Mouse (Mus musculus) stomach, postnatal 0 days (tissue): ENCODE results near the gene Zfp426.

Experiments used
- CTCF ChIP-seq: IDR thresholded peaks from 2 replicates; pipeline ENCODE4 v1.5.1; 2016; ENCODE audit warnings: antibody characterized with exemption, low read depth, mild to moderate bottlenecking, moderate library complexity
- EP300 ChIP-seq: optimal IDR thresholded peaks from 2 replicates; pipeline ENCODE3; 2016; ENCODE audit warnings: antibody characterized with exemption

GRCm38 (mm10) chr9:20511645-20512044, 19.1 kb upstream of the Zfp426 start:
- TF ChIP-seq EP300 (no peak), CTCF (no peak)
